Mouse (Mus musculus): ENCODE measurements around the gene Lmod2.
A peak's percentile ranks its signal among the peaks of the same experiment; 100 is the strongest.

Gene Lmod2

DNA sequence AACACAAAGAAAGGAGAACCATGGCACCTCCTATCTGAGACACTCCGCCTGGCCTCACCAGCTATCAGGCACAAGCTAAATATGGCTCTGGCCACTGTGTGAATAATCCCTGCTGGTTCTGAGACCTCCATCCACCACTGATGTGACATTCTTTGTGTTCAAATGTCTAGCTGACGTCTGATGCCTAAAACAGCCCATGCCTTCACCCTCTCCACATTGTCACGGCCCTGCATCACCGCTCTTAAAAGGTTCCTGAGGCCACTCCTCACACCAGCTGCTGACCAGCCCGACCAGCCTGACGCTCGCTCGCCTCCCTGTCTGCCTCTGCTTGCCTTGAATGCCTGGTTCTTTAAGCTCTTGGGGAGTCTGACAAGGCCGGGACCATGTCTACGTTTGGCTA is at the start of gene Lmod2:
Lmod2 (plus strand) TSS at position 263 of the 400 bp plus-strand sequence.
- DNase-seq = no peak

DNA sequence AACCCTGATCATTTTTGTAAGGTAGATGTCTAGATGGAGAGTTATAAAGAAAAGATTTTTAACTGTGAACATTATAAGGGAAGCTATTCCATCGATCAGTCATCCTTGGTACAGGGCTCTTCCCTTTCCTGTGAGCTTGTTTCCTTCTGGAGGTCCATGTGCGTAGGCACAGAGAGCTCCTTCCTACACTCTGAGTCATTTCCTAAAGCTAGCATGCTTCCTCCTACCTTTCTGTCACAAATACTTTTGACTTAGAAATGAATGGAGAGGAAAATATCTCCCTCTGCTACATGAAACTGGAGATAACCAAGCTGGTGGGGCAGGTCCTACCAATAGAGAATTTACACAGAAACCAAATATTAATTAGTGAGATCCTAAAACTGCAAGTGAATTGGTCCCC is 47.8 kb upstream of the Lmod2 start:
- DNase-seq = no peak

DNA sequence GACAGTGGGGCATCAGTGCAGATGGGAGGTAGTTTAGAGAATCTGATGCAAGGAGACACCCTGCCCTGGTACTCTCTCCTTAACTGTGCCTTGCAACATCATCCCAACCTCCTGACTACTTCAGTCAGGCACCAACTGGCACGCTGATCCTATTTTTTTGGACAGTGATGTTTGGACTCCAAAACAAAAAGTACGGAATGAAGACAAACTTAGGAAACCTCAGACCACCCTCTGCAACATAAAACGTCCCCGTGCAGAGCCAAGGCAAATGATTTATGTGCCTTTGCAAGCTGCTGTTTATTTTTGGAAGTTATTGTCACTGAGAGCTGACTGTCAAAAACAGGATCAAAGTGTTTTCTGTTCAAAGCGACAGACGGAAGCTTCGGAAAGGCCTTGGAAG is 45.5 kb upstream of the Lmod2 start:
- DNase-seq = no peak

DNA sequence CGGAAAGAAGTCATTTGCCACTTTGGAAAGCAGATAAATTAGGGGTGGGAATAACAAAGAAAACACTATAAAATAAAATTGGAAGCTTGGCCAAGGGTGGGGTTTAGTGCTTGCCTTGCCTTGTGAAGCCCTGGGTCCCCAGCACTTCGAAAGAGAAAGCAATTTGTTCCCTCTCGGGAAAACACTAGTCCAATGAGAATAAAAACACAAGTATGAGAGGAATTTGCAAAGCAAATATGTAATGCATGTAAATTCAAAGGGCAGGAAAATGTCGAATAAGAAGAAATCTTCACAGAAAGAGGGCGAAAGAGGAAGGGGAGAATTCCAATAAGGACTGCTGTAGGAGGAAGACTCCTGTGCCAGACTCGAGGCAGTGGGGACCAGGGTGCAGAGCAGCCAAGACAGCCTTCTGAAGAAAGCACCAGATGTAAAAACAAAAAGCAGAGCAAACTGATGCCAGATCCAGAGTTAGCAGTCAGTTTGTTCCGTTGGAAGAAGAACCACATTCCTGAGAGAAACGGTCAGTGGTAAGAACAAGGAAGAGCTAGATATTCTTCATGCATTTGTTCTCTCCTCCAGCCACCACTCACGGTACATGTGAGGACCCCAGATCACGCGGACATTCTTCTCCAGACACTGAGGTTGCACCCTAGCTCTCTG is 43.0 kb upstream of the Lmod2 start:
- no peak for DNase-seq

DNA sequence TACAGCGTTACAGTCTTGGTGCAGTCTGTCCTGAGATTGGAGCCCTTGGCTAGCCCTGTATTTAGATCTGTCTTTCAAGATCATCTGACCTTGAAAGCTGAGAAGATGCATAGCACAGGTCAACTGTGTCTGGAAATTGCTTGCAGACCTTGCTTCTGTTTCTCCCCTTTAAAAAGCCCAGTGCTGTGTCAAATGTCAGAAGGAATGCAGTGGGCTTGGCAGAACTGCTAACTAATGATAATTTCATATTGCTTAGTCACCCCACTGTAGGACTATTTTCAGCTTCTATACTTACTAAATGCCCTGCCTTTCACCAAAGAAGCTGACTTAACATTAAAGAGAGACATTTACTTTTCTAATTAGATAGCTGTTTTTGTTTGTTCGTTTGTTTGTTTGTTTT is 42.1 kb upstream of the Lmod2 start:
- DNase-seq = no peak

DNA sequence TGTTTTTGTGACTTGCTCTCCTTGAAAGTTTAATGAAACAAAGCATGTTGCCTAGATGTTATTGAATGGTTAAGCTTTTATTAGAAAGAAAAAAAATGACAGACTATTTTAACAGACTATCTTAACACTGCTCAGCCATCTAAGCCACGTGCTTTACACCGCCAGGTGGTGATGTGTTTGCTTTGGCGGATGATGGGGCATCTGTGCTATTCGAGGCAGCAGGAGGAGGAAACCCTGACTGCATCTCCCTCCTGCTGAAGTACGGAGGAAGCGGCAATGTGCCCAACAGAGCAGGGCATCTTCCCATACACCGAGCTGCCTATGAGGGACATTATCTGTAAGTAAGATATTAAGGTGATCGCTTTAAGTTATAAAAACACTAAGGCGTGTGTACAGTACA is 33.5 kb upstream of the Lmod2 start:
- no peak for DNase-seq

DNA sequence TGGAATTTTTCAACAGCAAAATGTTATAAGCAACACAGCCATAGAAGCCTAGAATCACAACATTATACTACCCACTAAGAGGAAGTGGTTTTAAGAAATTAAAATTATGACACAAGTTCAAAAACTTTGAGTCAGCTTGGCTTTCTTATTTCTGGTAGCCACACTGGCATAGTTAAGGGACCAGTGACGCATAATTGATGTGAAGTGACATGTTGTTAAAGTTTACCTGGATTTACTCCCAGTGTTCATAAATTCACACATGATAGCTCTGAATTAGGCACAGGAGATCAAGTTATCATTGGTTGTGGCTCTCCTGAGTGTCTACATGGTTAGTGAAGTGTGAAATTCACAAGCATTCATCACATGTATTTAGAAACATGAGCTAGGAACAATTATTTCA is 32.7 kb upstream of the Lmod2 start:
- no peak for DNase-seq

DNA sequence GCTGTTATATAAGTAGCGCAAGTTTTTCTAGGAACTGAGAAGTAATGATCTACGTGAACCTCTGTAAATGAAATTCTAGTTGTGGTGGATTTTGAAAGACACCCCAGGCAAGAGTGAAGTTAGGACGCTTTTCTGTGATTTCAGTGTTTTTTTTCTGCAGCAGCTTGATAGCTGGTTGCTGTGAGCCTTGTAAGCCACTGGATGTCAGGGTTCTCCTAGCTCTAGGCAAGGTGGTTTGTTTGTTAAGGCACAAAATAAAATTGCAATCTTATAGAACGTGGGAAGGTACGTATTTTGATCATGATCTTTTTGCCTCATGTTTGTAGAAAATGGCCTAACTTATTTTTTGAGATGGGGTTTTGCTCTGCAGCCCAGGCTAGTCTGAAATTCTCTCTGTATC is 28.6 kb upstream of the Lmod2 start:
- DNase-seq = no peak

DNA sequence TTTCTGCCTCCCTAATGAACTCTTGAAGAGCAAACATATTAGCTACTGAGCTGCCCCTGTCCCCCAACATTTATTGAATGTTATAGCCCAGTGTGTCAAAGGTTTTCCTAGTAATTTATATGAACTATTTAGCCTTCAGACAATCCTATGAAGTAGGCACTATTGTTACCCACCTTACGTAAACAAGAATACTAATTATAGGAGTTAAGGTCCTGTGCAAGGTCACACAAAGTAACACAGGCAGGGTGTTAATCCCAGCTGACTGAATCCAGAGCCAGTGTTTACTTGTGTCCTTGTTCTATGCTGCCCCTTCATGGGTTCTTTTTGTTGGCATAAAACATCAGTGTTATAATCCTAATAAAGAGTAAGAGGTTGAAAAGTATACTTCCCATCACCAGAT is 27.9 kb upstream of the Lmod2 start:
- no peak for DNase-seq

DNA sequence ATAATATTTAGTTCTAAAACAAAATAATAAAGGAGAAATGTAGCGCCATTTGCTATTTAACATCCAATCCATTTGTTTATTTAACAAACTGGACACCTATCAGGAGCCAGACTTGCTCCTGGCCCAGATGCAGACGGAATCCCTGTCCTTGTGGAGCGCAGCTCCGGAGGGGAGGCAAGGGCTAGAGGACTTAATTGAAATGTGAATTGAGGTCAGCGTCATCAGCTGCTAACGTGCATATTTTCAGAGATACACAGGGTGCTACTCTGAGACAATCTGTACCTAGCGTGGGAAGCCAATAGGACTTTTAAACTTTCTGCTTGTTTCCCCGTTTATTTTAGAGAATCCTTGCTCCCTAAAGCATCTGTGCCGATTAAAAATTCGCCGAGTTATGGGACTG is 27.3 kb upstream of the Lmod2 start:
- no peak for DNase-seq

DNA sequence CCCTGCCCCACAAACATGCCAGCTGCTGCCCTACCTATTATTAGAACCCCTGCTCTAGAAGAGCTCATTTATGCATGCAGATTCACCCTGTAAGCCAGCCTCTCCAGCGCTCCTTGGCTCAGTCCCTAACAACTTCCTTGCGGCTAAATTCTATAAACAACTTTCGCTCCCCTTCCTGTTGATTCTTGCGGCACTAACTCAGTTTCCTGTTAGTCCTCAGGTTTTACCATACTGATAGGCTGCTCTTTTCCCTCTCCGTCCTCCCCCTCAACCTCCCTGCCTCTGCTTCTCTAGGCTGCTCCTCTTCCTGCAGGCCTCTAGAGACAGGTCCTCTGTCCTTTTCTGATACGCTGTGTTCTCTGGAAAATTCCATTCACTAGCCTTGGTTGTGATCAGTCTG is 26.4 kb upstream of the Lmod2 start:
- peak; percentile 23 for DNase-seq

DNA sequence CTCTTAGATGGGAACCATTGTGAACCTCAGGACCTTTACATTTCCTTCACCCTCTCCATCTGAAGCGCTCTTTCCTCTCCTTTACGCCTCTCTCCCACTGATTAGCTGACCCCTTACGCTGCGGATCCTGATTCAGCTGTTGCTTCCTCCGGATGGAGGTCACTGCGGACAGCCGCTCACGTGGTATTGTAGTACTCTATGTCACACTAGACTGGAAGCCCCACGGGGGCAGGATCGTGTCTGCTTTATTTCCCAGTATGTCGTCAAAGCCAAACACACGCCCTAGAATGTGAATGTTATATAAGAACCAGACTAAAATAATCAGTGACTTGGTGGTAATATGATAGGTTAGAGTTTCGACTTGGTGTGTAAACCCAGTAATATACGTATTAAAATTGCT is 25.1 kb upstream of the Lmod2 start:
- no peak for DNase-seq

DNA sequence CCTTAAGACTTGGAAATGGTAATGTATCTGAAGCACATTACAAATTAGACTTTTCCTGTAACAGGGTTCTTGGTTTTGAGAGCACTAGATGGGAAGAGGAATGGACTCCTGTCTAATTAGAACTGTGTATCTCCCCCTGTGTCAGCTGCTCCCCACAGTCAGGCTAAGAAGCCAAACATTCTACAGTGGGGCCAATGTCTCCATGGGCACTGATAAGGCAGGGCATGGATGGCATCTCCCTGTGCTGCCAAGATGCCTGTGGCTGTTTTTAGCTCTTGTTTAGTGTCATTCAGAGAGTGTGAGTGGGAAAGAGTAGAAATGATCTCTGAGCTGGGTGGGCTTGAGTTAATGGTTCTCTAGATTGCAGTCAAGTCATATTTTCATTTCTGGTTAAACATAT is 24.2 kb upstream of the Lmod2 start:
- DNase-seq = no peak

DNA sequence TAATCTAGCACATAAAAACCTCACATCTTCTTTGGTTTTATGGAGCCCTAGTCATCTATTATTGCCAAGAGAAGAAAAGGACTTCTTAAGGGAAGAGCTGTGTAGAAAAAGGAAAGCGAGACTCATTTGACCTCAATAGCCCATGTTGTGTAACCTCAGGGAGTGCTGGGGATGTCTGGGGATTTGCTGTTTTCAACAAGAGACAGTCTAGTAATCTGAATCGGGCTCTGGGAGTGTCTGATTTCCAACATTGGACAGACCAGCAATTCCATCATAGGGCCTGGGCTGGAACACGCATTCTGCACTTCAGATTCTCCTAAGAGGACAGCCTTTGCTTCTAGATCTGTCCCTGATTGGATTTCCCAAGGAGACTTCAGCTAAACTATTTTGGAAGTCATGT is 14.1 kb upstream of the Lmod2 start:
- DNase-seq = no peak

DNA sequence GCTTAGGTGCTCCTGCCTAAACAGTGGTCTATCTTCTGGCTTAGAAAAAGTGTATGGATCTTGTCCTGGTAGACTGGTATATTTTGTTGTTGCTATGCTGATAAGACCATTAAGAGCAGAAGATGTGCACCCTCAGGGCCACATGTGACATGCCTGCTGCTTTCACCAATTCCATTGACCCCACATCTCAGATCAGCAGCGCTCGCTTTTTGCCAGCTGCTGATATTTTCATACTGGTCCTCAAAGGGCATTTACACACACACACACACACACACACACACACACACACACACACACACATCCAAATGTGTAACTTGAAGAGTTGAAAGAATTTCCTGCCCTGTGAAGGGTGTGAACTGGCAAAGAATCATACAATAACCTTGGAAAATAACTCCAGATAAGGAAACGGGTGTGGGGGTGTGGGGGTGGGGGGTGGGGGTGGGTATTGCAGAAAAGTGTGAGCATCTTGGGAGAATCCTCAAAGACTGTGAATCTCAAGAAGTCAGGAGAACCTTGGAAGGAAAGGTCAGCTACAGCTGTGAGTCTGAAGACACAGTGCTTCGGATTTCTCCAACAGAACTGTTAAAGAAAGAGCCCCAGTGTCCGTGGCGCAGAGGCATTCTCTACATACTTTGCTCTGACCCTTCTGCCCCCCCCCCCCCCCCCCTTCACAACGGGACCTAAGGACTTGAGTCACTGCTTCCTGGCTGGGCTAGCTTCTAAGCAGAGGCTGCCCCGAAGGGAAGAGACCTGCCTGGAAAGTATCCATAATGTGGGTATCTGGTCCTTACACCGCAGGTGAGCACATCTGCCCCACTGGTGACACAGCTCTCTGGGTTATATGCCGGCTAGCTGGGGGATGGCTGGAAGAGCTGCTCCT is 11.9 kb upstream of the Lmod2 start:
- no peak for DNase-seq

DNA sequence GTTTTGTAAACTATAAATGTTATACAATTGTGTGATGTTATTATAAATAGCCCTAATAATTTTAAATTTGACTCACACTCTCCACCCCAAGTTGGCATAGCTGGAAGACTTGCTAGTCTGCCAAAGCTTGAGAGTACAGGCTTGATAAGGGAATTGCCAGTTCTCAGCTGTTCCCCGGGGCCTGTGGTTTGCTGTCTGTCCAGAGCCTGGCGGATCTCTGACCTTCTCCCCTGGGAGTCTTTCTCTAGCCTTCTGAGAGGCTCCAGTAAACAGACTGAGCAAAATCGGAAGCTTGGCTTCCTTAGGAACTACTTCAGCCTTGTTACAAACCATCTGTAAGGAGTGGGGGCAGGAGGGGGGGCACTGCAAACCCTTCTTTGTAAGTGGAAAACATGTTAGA is 10.7 kb upstream of the Lmod2 start:
- peak; percentile 41 for DNase-seq

DNA sequence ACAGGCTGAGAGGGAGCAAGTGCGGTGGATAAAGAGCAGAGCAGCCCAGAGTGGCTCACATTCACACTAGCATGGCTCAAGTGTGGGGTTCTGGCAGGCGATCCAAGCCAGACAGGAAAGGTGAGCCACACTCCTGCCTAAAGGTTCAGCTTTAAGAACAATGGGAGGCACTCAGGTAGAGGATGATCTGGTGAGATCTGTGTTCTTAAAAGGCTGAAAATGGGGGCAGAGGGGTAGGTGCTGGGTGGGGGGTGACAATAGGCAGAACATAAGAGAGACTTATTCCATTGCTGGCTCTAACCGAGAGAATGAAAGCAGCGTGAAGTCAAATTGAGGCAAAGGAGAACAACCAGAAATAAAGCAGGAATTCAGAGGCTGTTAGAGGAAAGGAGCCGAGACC is 7.3 kb upstream of the Lmod2 start:
- no peak for DNase-seq

DNA sequence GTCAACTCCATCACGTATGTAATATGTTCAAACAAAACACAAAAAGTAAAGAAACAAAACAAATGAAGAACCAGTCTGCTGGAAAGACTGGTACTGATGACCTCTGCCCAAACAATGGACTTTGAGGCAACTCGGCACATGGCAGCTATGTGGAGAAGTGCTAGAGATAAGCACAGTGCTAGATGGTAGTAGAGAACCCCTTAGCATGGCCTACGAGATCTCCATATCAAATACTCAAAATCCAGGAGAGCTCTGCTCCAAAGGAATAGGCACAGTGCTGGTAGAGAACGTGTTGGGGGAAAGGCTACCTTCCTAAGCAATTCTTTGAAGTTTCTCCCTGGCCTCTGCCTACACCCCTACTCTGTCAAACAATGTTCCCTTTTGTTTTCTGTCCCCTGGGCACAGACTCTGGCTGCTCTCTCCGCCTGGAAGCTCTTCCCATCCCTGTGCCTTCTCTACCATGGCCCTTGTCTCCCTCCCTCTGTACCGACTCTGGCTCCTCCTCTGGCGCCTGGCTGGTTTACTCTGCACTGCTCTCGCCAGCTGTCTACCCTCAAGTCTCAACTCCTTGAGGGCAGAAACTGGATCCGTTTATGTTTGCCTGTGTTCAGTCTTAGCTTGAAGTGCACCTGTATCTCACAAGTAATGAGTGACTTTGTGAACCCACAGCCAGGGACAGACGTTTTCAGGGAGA is 5.9 kb upstream of the Lmod2 start:
- no peak for DNase-seq

DNA sequence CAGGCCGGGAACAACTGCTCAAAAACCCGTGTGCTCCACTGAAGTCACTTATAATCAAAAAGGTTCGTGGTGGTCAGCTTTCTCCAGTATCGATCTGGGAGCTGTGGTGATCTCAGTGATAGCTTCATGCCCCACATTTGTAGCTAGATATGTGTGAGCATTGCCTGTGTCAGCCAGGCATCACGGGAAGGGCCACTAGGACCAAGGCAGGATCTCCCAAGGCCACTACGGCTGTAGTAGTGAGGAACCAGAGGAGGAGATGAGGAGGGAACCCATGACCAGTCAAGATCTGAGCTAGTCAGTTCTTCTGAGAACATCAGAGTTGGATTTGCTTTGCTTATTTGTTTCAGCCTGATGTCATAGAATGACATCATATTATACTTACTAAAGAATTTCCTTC is 1.6 kb downstream of the Lmod2 start:
- no peak for DNase-seq

DNA sequence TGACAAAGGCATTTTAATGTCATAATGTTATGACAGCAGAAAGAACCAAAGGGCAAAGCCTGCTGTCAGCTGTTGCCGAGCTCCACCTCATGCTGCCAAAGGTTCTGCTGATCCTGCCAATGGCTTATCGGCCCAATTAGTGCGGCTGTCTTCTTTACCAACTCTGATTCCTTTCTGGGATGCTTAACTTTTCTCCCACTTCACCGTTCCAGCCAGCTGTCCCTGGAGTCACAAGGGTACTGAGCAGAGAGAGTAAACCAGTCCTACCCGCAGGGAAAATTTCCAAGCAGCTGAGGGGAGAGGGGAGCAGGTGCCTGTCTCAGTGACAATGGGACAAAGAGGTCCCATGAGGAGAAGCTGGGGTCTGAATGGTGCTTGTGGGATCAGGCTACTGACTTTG is 2.1 kb downstream of the Lmod2 start:
- no peak for DNase-seq

DNA sequence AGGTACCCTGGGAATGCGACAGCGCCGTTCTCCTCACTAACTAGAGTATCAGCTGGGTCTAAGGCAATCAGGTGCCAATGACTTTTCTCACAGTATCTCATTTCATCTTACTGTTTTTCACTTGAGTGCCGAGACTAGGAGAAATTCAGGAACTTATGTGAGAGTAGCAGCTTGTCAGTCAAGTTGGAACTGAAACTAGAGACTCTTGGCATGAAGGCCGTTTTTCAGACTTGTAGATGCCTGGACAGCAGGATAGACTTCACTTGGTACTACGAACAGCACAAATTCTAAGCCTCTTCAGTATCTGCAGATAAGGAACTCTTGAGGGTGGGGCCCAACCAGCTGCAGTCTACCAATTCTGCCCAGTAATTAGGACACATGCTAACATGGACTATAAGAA is 2.6 kb downstream of the Lmod2 start:
- no peak for DNase-seq

DNA sequence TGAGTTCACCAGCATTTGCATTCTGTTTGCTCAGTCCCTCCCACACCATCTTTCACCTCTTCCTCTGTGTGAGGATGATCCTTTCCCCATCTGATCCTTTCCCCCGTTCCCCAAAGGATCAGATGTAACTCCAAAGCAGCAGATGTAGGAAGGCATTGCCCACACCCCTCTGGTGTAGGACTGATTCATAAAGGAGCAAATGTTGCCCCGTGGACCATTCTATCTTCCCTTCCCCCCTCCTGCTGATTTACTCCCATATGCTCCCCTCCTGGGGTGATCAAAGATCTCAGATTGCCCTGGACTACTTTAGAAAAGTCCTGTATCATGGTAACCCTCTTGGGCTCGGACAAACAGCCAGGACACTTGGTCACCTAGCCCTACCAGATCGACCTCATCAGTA is 3.2 kb downstream of the Lmod2 start:
- no peak for DNase-seq

DNA sequence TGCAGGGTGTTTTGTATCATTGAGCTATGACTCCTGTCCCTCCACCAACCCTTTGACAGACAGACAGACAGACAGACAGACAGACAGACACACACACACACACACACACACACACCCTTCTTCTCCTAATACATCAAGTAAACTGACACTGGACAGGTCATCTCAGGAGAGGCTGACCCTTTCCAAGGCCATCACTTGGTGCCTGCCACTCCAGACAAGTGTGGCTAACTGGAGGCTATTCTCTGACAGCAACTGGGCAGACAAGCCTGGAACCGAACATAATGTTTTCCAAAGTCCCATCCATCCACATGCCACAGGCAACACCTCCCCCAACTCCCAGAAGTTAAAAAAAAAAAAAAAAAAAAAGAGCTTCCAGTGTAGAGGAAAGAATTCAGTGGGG is 4.1 kb downstream of the Lmod2 start:
- DNase-seq = no peak

DNA sequence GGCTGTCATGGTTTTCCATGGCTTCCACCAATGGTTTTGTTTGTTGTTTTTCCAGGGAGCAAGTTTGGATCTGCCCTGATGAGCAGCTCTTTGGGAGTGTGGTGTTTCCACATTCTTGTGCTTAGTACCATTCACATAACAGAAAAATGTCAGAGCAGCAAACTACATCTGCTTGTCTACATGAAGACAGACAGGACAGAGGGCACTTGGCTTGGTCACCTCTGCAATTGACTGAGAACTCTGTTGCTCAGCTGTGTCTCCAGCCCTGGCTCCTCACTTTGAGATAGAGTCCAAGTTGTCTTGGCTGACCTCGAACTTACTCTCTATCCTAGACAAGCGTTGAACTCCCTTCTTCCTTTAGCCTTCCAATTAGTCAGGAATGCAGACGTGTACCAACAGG is 4.8 kb downstream of the Lmod2 start:
- no peak for DNase-seq
